Mouse (Mus musculus): ENCODE measurements around the gene Cd83. TPM values are rescaled to one million over a fixed set of nuclear protein-coding genes. Genes with fewer than 3 reads are reported as not detected.

Gene Cd83
- polyA plus RNA-seq, 1 experiment from 2014 or later: 17.7 TPM

DNA sequence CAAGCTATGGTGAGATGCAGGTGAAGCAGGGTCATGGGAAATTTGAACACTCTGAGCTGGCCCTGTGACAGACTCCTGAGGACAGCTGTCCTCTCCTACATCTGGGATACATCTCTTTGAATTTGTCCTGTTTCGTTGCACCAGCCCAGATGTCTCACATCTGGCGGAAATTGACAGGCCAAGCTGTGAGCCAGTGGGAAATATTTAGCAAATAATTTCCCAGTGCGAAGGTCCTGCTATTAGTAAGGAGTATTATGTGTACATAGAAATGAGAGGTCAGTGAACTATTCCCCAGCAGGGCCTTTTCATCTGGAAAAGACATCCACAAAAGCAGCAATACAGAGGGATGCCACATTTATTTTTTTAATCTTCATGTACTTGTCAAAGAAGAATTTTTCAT is 17.4 kb downstream of the Cd83 start:
- Histone ChIP-seq H3K27ac (ENCODE audit: low read length) (no peak overlapping the region), H3K9ac (ENCODE audit: low read length) (no peak overlapping the region), H3K36me3 (ENCODE audit: control insufficient read depth, insufficient read depth) (no peaks in the 10 kb centered on the region), H3K4me1 (ENCODE audit: control insufficient read depth, insufficient read depth, low read length) (no peaks in the 10 kb centered on the region), H3K27me3 (ENCODE audit: control insufficient read depth, insufficient read depth, low read length) (no peaks in the 10 kb centered on the region), H3K9me3 (replicated peaks; ENCODE audit: control insufficient read depth, low read length) (no peaks in the 10 kb centered on the region), H3K4me2 (ENCODE audit: low read depth, low read length) (no peak overlapping the region), H3K4me3 (ENCODE audit: low read length) (no peak overlapping the region)
- WGBS: 67% methylated on average over 3 of the region's 3 CpGs
- no peak for ATAC-seq (replicated peaks; ENCODE audit: extremely low read depth, insufficient read depth, low FRiP score)

DNA sequence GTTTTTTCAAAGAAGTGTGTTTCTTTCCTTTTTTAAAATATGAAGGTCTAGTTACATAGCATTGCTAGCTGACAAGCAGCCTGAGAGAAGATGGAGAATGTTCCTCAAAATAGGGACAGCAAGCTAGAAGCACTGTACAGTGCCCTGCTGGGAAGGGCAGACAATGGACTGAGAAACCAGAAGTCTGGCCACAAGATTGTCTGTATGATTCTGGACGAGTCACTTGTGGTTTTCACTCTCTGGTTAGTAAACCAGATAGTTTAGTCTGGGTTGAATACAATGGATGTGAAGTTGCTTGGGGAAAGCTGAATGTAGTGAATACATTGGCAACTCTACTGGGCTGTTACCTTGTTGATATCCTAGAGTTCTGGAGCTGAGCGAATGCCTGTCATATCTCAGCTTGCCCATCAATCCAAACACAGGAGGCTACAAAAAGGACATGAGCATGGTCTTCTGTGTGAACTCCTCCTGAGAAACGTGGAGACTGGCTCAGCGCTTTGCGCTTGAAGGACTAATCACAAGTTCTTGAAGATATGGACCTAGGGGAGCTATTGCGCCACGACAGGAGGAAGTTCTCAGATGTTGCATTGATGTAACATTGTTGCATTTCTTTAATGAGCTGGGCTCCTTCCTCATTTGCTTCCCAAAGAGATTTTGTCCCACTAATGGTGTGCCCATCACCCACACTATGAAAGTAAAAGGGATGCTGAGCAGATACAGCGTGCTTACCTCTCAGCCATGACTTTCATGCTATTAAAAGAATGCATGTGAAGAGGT is 18.0 kb downstream of the Cd83 start:
- no peak overlapping the region for H3K9ac ChIP-seq (ENCODE audit: low read length)
- no peak for ATAC-seq (replicated peaks; ENCODE audit: extremely low read depth, insufficient read depth, low FRiP score)
- no peaks in the 10 kb centered on the region for H3K27me3 ChIP-seq (ENCODE audit: control insufficient read depth, insufficient read depth, low read length)
- no peaks in the 10 kb centered on the region for H3K36me3 ChIP-seq (ENCODE audit: control insufficient read depth, insufficient read depth)
- H3K4me1 ChIP-seq (ENCODE audit: control insufficient read depth, insufficient read depth, low read length): no peaks in the 10 kb centered on the region
- H3K9me3 ChIP-seq (replicated peaks; ENCODE audit: control insufficient read depth, low read length): no peaks in the 10 kb centered on the region
- H3K4me3 ChIP-seq (ENCODE audit: low read length): no peak overlapping the region
- H3K27ac ChIP-seq (ENCODE audit: low read length): no peak overlapping the region
- WGBS: 79% methylated on average over 8 of the region's 8 CpGs
- H3K4me2 ChIP-seq (ENCODE audit: low read depth, low read length): no peak overlapping the region

DNA sequence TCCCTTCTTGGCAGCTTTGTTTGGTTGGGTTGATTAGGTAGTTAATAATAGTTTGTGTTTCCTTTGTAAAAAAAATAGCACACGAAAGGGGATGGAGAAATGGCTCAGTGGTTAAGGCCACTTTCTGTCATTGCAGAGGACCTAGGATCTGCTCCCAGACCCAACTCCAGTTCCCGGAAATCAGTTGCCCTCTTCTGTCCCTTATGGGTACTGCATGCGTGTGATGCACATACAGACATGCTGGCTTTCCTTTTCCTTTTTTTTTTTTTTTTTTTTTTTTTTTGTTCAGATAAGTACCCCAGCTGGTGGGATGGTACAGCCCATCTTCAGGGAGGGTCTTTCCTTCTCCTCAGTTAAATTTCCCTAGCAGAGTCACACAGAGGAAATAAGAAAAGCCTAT is 20.1 kb downstream of the Cd83 start:
- H3K27me3 ChIP-seq (ENCODE audit: control insufficient read depth, insufficient read depth, low read length): no peaks in the 10 kb centered on the region
- H3K27ac ChIP-seq (ENCODE audit: low read length): no peak overlapping the region
- H3K4me1 ChIP-seq (ENCODE audit: control insufficient read depth, insufficient read depth, low read length): no peaks in the 10 kb centered on the region
- no peaks in the 10 kb centered on the region for H3K9me3 ChIP-seq (replicated peaks; ENCODE audit: control insufficient read depth, low read length)
- no peak overlapping the region for H3K9ac ChIP-seq (ENCODE audit: low read length)
- no peak overlapping the region for H3K4me3 ChIP-seq (ENCODE audit: low read length)
- WGBS: 93% methylated on average over 3 of the region's 3 CpGs
- no peak for ATAC-seq (replicated peaks; ENCODE audit: extremely low read depth, insufficient read depth, low FRiP score)
- no peak overlapping the region for H3K4me2 ChIP-seq (ENCODE audit: low read depth, low read length)
- no peaks in the 10 kb centered on the region for H3K36me3 ChIP-seq (ENCODE audit: control insufficient read depth, insufficient read depth)

DNA sequence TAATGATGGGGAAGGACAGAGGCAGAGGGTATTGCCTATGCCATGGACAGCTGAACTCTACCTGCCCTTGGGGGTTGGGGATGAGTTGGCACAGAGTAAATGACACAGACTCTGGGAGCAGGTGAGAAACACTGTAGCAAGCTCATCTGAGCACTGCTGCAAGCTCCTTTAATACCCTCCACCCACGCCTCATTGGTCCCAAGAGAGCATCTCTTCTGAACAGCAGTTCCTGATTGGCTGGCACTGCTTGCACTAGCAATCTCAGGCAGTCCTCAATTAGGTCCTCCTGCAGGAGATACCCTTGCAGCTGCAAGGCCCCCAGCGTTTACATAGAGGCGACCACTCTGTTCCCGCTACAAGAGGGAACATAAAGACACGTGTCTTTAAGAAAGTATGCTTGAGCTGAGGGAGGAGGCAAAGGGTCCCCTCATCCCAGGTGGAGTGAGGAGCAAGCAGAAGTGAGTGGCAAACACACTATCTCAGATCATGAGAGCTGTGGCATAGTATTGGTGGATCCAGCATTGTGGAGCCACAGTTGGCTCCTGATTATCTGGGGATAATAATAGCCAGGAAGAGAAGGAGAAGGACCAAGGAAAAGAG is 20.7 kb downstream of the Cd83 start:
- Histone ChIP-seq H3K36me3 (ENCODE audit: control insufficient read depth, insufficient read depth) (no peaks in the 10 kb centered on the region), H3K4me1 (ENCODE audit: control insufficient read depth, insufficient read depth, low read length) (no peaks in the 10 kb centered on the region), H3K27ac (ENCODE audit: low read length) (no peak overlapping the region), H3K4me2 (ENCODE audit: low read depth, low read length) (no peak overlapping the region), H3K9me3 (replicated peaks; ENCODE audit: control insufficient read depth, low read length) (no peaks in the 10 kb centered on the region), H3K27me3 (ENCODE audit: control insufficient read depth, insufficient read depth, low read length) (no peaks in the 10 kb centered on the region), H3K9ac (ENCODE audit: low read length) (no peak overlapping the region), H3K4me3 (ENCODE audit: low read length) (no peak overlapping the region)
- 85% methylated on average over 5 of the region's 5 CpGs for WGBS
- ATAC-seq (replicated peaks; ENCODE audit: extremely low read depth, insufficient read depth, low FRiP score): no peak

DNA sequence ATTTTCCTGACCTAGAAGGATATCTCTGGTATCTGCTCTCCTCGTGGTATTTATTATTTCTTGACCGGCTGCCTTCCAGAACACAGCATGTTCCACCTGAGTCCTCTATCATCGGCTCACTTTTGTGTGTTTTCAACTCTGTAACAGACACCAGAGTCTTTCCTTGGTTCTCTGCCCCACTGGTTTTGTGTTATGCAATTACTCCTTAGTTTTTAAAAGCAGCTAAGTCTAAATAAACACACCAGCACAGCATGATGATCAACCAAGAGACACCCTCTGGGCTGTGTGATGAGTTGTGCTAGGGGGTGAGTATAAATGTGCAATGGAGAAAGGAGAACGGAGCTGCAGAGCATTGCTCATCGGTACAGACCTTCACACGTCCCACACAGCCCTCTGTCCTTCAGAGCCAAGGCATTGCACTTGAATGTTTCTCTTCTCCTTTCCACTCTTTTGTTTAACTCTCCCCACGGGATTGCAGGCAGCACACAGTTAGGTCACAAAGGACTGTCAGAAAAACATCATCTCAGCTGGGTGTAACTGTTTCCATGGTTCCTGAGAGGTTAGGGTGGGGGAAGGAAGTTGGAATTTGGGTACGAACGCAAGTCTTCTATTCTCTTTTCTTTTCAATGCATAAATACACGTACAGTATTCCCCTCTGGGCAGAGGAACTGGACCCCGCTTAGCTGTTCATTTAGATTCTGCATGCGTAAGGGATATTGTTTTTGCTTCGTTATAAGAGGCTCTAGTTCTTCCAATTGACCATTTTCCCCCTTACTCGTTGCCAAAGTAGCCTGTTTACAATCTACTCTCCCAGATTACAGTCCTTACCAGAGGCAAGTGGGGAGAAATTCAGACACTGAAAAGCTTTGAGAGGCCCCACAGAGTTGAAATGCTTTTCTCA is 22.0 kb downstream of the Cd83 start:
- no peaks in the 10 kb centered on the region for H3K4me1 ChIP-seq (ENCODE audit: control insufficient read depth, insufficient read depth, low read length)
- H3K9me3 ChIP-seq (replicated peaks; ENCODE audit: control insufficient read depth, low read length): no peaks in the 10 kb centered on the region
- no peak for ATAC-seq (replicated peaks; ENCODE audit: extremely low read depth, insufficient read depth, low FRiP score)
- H3K9ac ChIP-seq (ENCODE audit: low read length): no peak overlapping the region
- H3K4me3 ChIP-seq (ENCODE audit: low read length): no peak overlapping the region
- H3K4me2 ChIP-seq (ENCODE audit: low read depth, low read length): no peak overlapping the region
- no peaks in the 10 kb centered on the region for H3K27me3 ChIP-seq (ENCODE audit: control insufficient read depth, insufficient read depth, low read length)
- 63% methylated on average over 14 of the region's 14 CpGs for WGBS
- no peaks in the 10 kb centered on the region for H3K36me3 ChIP-seq (ENCODE audit: control insufficient read depth, insufficient read depth)
- no peak overlapping the region for H3K27ac ChIP-seq (ENCODE audit: low read length)

DNA sequence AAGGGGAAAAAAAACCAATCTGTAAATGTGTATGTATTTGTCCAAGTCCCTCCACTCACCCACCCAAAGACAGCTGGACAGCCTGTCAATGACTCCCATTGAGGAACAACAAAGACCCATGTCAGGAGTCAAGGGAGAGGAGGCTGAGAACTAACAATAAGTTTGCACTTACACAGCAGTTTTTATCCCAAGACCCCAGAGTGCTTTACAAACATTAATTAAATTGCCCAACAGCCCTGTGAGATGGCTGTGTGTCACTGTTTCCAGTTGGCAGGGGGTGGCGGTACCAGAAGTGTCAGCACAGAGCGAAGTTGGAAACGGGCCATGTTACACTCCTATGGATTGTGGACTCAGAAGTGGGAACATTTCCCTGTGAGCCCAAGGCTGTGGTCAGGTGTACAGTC is 22.7 kb downstream of the Cd83 start:
- no peak overlapping the region for H3K4me3 ChIP-seq (ENCODE audit: low read length)
- no peaks in the 10 kb centered on the region for H3K4me1 ChIP-seq (ENCODE audit: control insufficient read depth, insufficient read depth, low read length)
- H3K27me3 ChIP-seq (ENCODE audit: control insufficient read depth, insufficient read depth, low read length): no peaks in the 10 kb centered on the region
- no peaks in the 10 kb centered on the region for H3K36me3 ChIP-seq (ENCODE audit: control insufficient read depth, insufficient read depth)
- no peak overlapping the region for H3K4me2 ChIP-seq (ENCODE audit: low read depth, low read length)
- 65% methylated on average over 3 of the region's 3 CpGs for WGBS
- H3K27ac ChIP-seq (ENCODE audit: low read length): no peak overlapping the region
- H3K9ac ChIP-seq (ENCODE audit: low read length): no peak overlapping the region
- H3K9me3 ChIP-seq (replicated peaks; ENCODE audit: control insufficient read depth, low read length): no peaks in the 10 kb centered on the region
- no peak for ATAC-seq (replicated peaks; ENCODE audit: extremely low read depth, insufficient read depth, low FRiP score)

DNA sequence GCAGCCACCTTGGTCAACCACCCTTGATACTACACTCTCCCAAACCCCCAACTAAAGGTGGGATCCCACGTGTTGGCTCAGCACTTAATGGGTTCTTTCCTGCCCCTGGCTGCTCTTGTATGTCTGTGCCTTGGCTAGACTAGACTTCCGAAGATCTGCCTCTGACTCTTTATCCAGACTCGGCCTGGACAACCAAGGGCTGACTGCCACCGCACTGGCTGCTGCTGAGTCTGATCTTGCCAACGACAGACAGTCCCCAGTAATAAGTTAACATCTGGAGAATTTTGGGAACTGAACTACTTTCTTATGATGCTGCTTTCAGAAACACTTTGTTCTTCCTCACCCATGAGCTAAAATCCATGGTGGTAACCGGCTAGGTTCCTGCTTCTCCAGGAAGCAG is 26.0 kb downstream of the Cd83 start:
- no peaks in the 10 kb centered on the region for H3K27me3 ChIP-seq (ENCODE audit: control insufficient read depth, insufficient read depth, low read length)
- H3K4me2 ChIP-seq (ENCODE audit: low read depth, low read length): no peak overlapping the region
- no peak overlapping the region for H3K9ac ChIP-seq (ENCODE audit: low read length)
- 74% methylated on average over 6 of the region's 6 CpGs for WGBS
- H3K36me3 ChIP-seq (ENCODE audit: control insufficient read depth, insufficient read depth): 0 out of 2 replicates have a peak, but pooled peaks cover 3% of the 10 kb centered on the region
- H3K4me3 ChIP-seq (ENCODE audit: low read length): no peak overlapping the region
- H3K27ac ChIP-seq (ENCODE audit: low read length): no peak overlapping the region
- H3K9me3 ChIP-seq (replicated peaks; ENCODE audit: control insufficient read depth, low read length): peaks cover 4% of the 10 kb centered on the region; the same call in 1 of the 2 replicates
- ATAC-seq (replicated peaks; ENCODE audit: extremely low read depth, insufficient read depth, low FRiP score): no peak
- no peaks in the 10 kb centered on the region for H3K4me1 ChIP-seq (ENCODE audit: control insufficient read depth, insufficient read depth, low read length)

DNA sequence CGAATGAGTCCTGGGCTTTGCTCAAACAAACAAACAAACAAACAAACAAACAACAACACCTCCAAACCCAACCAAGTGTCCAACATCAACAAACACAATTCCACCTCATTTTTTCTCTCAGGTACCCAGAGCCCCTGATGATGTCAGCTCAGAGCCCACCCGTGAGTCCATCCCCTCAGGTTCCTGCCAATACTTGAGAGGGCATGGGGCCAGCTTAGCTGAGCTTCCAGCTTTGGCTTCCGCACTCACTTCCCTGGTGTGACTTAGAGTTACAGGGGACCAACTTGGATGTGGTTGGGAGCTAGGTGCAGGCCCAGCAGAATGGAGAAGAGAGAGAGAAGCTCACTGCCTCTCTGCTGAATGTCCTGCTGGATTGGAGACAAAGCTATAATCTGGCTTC is 27.3 kb downstream of the Cd83 start:
- no peak overlapping the region for H3K27ac ChIP-seq (ENCODE audit: low read length)
- 0 out of 2 replicates have a peak, but pooled peaks cover 3% of the 10 kb centered on the region for H3K36me3 ChIP-seq (ENCODE audit: control insufficient read depth, insufficient read depth)
- peaks cover 4% of the 10 kb centered on the region; the same call in 1 of the 2 replicates for H3K9me3 ChIP-seq (replicated peaks; ENCODE audit: control insufficient read depth, low read length)
- 81% methylated on average over 3 of the region's 3 CpGs for WGBS
- no peaks in the 10 kb centered on the region for H3K27me3 ChIP-seq (ENCODE audit: control insufficient read depth, insufficient read depth, low read length)
- H3K4me2 ChIP-seq (ENCODE audit: low read depth, low read length): no peak overlapping the region
- no peak overlapping the region for H3K4me3 ChIP-seq (ENCODE audit: low read length)
- ATAC-seq (replicated peaks; ENCODE audit: extremely low read depth, insufficient read depth, low FRiP score): no peak
- no peak overlapping the region for H3K9ac ChIP-seq (ENCODE audit: low read length)
- H3K4me1 ChIP-seq (ENCODE audit: control insufficient read depth, insufficient read depth, low read length): no peaks in the 10 kb centered on the region

DNA sequence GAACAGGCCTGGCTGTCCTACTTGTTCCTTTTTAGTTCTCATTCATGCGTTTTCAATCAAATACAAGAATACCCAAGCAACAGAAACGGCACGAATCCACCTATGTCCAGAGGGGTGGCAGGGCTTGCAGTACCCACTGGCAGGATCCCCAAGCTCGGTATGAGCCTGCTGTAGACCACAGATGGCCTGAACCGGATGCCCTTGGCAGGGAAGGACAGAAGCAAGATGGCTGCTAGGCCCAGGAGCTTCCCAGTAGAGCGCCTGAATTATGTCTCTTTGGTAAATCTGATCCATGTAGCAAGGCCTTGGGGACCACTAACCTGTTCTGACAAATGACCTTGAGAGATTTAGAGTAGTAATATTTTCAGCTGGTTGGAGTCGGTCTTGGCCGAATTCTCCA is 28.9 kb downstream of the Cd83 start:
- H3K27me3 ChIP-seq (ENCODE audit: control insufficient read depth, insufficient read depth, low read length): no peaks in the 10 kb centered on the region
- H3K36me3 ChIP-seq (ENCODE audit: control insufficient read depth, insufficient read depth): 0 out of 2 replicates have a peak, but pooled peaks cover 3% of the 10 kb centered on the region
- no peak overlapping the region for H3K4me3 ChIP-seq (ENCODE audit: low read length)
- no peak overlapping the region for H3K4me2 ChIP-seq (ENCODE audit: low read depth, low read length)
- H3K27ac ChIP-seq (ENCODE audit: low read length): no peak overlapping the region
- no peaks in the 10 kb centered on the region for H3K4me1 ChIP-seq (ENCODE audit: control insufficient read depth, insufficient read depth, low read length)
- no peak for ATAC-seq (replicated peaks; ENCODE audit: extremely low read depth, insufficient read depth, low FRiP score)
- WGBS: 90% methylated on average over 8 of the region's 8 CpGs
- H3K9me3 ChIP-seq (replicated peaks; ENCODE audit: control insufficient read depth, low read length): peaks cover 4% of the 10 kb centered on the region; the same call in 1 of the 2 replicates
- no peak overlapping the region for H3K9ac ChIP-seq (ENCODE audit: low read length)
